Mouse (Mus musculus): Measurements from ENCODE around the gene Lpar1.

- TF ChIP-seq CTCF (conservative IDR thresholded peaks at IDR 0.05; ENCODE audit: insufficient read depth, insufficient read length, low read depth, low read length) (no peak), POLR2A (IDR thresholded peaks at IDR 0.05; ENCODE audit: low read depth, low read length) (no peak)
Observed at GRCm38 (mm10) chr4:58506539-58507527, 46.9 kb downstream of the Lpar1 start.

Measured in kidney, adult 2 months (tissue).